Comparison of ENCODE assay signal across 8 mouse cellular contexts in the genomic region with DNA sequence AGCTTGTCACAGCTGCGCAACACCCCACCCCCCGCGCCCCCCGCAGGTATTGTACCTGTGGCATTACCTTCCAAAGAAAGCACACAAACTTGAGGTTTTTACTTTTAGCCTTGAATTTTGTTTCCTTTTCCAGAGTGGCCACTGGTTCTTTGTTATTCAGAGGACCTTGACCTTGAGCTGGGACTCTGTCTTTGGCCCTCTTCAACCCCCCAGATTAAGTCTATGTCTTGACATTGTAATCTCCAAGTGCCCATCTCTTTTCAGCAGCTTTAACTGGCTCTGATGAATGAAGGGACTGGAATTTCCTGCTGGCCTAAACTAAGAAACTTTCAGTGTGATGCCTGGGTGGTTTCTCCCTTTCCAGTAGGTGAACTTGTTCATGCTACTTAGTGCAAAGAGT. TPM values are rescaled to one million over a fixed set of nuclear protein-coding genes. Genes with fewer than 3 reads are reported as not detected.
DNase-seq lines count a peak whose midpoint lies in the region; ATAC-seq lines count a peak whose summit lies in the region.

No protein-coding gene starts in this region.

- no peaks in the 10 kb centered on the region for H3K36me3 ChIP-seq in heart, embryonic 12.5 days
- H3K36me3 ChIP-seq in hindbrain, embryonic 15.5 days: no peaks in the 10 kb centered on the region
- H3K36me3 ChIP-seq in midbrain, embryonic 13.5 days: no peaks in the 10 kb centered on the region

- H3K4me1 ChIP-seq in heart, embryonic 12.5 days (replicated peaks): peaks cover 26% of the 10 kb centered on the region
- H3K4me1 ChIP-seq in hindbrain, embryonic 15.5 days (replicated peaks): peaks cover 10% of the 10 kb centered on the region
- H3K4me1 ChIP-seq in midbrain, embryonic 13.5 days (replicated peaks): peaks cover 10% of the 10 kb centered on the region

- peak overlapping the region; percentile 89 for H3K9ac ChIP-seq in heart, embryonic 12.5 days
- peak overlapping the region; percentile 83; the same call in 1 of the 2 replicates for H3K9ac ChIP-seq in hindbrain, embryonic 15.5 days
- H3K9ac ChIP-seq in midbrain, embryonic 13.5 days (replicated peaks): peak overlapping the region; percentile 80; the same call in 1 of the 2 replicates

- H3K4me2 ChIP-seq in heart, embryonic 12.5 days: peak overlapping the region; percentile 80
- H3K4me2 ChIP-seq in hindbrain, embryonic 15.5 days: peak overlapping the region; percentile 83
- peak overlapping the region; percentile 95 for H3K4me2 ChIP-seq in midbrain, embryonic 13.5 days (replicated peaks)

- WGBS in heart, embryonic 12.5 days: 19% methylated on average over 4 of the region's 4 CpGs
- 16% methylated on average over 4 of the region's 4 CpGs for WGBS in hindbrain, embryonic 15.5 days
- WGBS in midbrain, embryonic 13.5 days: 29% methylated on average over 4 of the region's 4 CpGs

- no peak for DNase-seq in heart, adult 9 months (ENCODE audit: low spot score in 2 of 2)
- DNase-seq in ZHBTc4 (ENCODE audit: low read depth, low spot score): peak; percentile 36
- no peak for DNase-seq in frontal cortex, postnatal 25 days (ENCODE audit: low spot score in 2 of 2)
- DNase-seq in frontal cortex, postnatal 14 days (ENCODE audit: low spot score in 2 of 2): no peak

- peak overlapping the region; percentile 68 for H3K4me3 ChIP-seq in heart, embryonic 12.5 days
- peak overlapping the region; percentile 89 for H3K4me3 ChIP-seq in hindbrain, embryonic 15.5 days
- H3K4me3 ChIP-seq in midbrain, embryonic 13.5 days (replicated peaks): peak overlapping the region; percentile 74

- H3K27ac ChIP-seq in heart, embryonic 12.5 days (ENCODE audit: poor library complexity, severe bottlenecking): no peak overlapping the region
- H3K27ac ChIP-seq in hindbrain, embryonic 15.5 days (replicated peaks): no peak overlapping the region
- H3K27ac ChIP-seq in midbrain, embryonic 13.5 days: no peak overlapping the region

- no peak for ATAC-seq in heart, embryonic 12.5 days (ENCODE audit: insufficient number of reproducible peaks, low FRiP score)
- ATAC-seq in hindbrain, embryonic 15.5 days (ENCODE audit: low FRiP score, low read depth): no peak
- ATAC-seq in midbrain, embryonic 13.5 days: no peak
- no peak for ATAC-seq in erythroid progenitor cell, adult 5-6 weeks (replicated peaks; ENCODE audit: low FRiP score, poor library complexity, severe bottlenecking)

- no peaks in the 10 kb centered on the region for H3K27me3 ChIP-seq in heart, embryonic 12.5 days (replicated peaks)
- H3K27me3 ChIP-seq in hindbrain, embryonic 15.5 days: no peaks in the 10 kb centered on the region
- peaks cover 19% of the 10 kb centered on the region; the same call in 1 of the 2 replicates for H3K27me3 ChIP-seq in midbrain, embryonic 13.5 days

- H3K9me3 ChIP-seq in heart, embryonic 12.5 days (replicated peaks): no peaks in the 10 kb centered on the region
- H3K9me3 ChIP-seq in hindbrain, embryonic 15.5 days: no peaks in the 10 kb centered on the region
- no peaks in the 10 kb centered on the region for H3K9me3 ChIP-seq in midbrain, embryonic 13.5 days

RNA-seq across cellular contexts. Expression of a gene that starts 0.9 kb away (rescaled TPM):
- 15.5 and 17.8 TPM in 2 replicates for polyA plus RNA-seq in heart, embryonic 12.5 days (2016; fragmentation: Nextera tagmentation; extraction: Ambion mirVana)
- 15.0 and 15.6 TPM in 2 replicates for polyA plus RNA-seq in hindbrain, embryonic 15.5 days (2015; fragmentation: Nextera tagmentation; extraction: Ambion mirVana)
- 14.3 TPM in 2 replicates for polyA plus RNA-seq in midbrain, embryonic 13.5 days (2015; fragmentation: Nextera tagmentation; extraction: Ambion mirVana)
- under 0.01 TPM in 1 of 2 replicates, not detected in the other for total RNA-seq in erythroid progenitor cell, adult 5-6 weeks (2015; ENCODE audit: low replicate concordance)
- total RNA-seq in erythroid progenitor cell, adult 5-6 weeks (2017; ENCODE audit: low replicate concordance): not detected in 2 replicates
